Mouse (Mus musculus): ENCODE results near the gene Rnf43. TPM values are rescaled to one million over a fixed set of nuclear protein-coding genes. Genes with fewer than 3 reads are reported as not detected.

The Rnf43 gene
- polyA plus RNA-seq, 1 experiment from 2014 or later = 1.5 TPM

GRCm38 (mm10) chr11:87750521-87750920 is 88.0 kb downstream of the Rnf43 start:
- no peak overlapping the region for H3K4me2 ChIP-seq (replicated peaks)
- H3K4me3 ChIP-seq = no peak overlapping the region
- no peaks in the 10 kb centered on the region for H3K4me1 ChIP-seq
- H3K27me3 ChIP-seq = no peaks in the 10 kb centered on the region; the same call in 1 of the 2 replicates
- no peak overlapping the region for H3K9ac ChIP-seq (replicated peaks)
- no peak overlapping the region for H3K27ac ChIP-seq (replicated peaks)
- ATAC-seq (ENCODE audit: low FRiP score, low read depth) = no peak
- 69% methylated on average over 3 of the region's 3 CpGs for WGBS
- H3K9me3 ChIP-seq = no peaks in the 10 kb centered on the region
- peaks cover 3% of the 10 kb centered on the region; the same call in 1 of the 2 replicates for H3K36me3 ChIP-seq

GRCm38 (mm10) chr11:87751031-87751430 is 88.5 kb downstream of the Rnf43 start:
- Histone ChIP-seq H3K4me1 (no peaks in the 10 kb centered on the region), H3K27me3 (no peaks in the 10 kb centered on the region; the same call in 1 of the 2 replicates), H3K4me2 (replicated peaks) (no peak overlapping the region), H3K27ac (replicated peaks) (no peak overlapping the region), H3K36me3 (no peaks in the 10 kb centered on the region), H3K9me3 (no peaks in the 10 kb centered on the region), H3K4me3 (no peak overlapping the region), H3K9ac (replicated peaks) (no peak overlapping the region)
- no peak for ATAC-seq (ENCODE audit: low FRiP score, low read depth)
- WGBS = 75% methylated on average over 8 of the region's 8 CpGs

GRCm38 (mm10) chr11:87751491-87751966 is 89.0 kb downstream of the Rnf43 start:
- no peak for ATAC-seq (ENCODE audit: low FRiP score, low read depth)
- Histone ChIP-seq H3K9me3 (no peaks in the 10 kb centered on the region), H3K27ac (replicated peaks) (no peak overlapping the region), H3K27me3 (no peaks in the 10 kb centered on the region; the same call in 1 of the 2 replicates), H3K36me3 (no peaks in the 10 kb centered on the region), H3K4me3 (no peak overlapping the region), H3K9ac (replicated peaks) (no peak overlapping the region), H3K4me1 (no peaks in the 10 kb centered on the region), H3K4me2 (replicated peaks) (no peak overlapping the region)
- WGBS = 69% methylated on average over 4 of the region's 4 CpGs

- Histone ChIP-seq H3K9ac (replicated peaks) (no peak overlapping the region), H3K4me1 (no peaks in the 10 kb centered on the region), H3K9me3 (no peaks in the 10 kb centered on the region), H3K27ac (replicated peaks) (no peak overlapping the region), H3K4me3 (no peak overlapping the region), H3K36me3 (no peaks in the 10 kb centered on the region), H3K4me2 (replicated peaks) (no peak overlapping the region), H3K27me3 (no peaks in the 10 kb centered on the region; the same call in 1 of the 2 replicates)
- WGBS = 86% methylated on average over 1 of the region's 1 CpGs
- no peak for ATAC-seq (ENCODE audit: low FRiP score, low read depth)
Measured at GRCm38 (mm10) chr11:87752307-87752706, 89.8 kb downstream of the Rnf43 start.

GRCm38 (mm10) chr11:87753255-87753654 is 90.7 kb downstream of the Rnf43 start:
- Histone ChIP-seq H3K9me3 (no peaks in the 10 kb centered on the region), H3K4me2 (replicated peaks) (no peak overlapping the region), H3K9ac (replicated peaks) (no peak overlapping the region), H3K4me1 (no peaks in the 10 kb centered on the region), H3K27ac (replicated peaks) (no peak overlapping the region), H3K27me3 (no peaks in the 10 kb centered on the region; the same call in 1 of the 2 replicates), H3K4me3 (no peak overlapping the region), H3K36me3 (no peaks in the 10 kb centered on the region)
- no peak for ATAC-seq (ENCODE audit: low FRiP score, low read depth)
- WGBS = 93% methylated on average over 8 of the region's 8 CpGs

- no peaks in the 10 kb centered on the region for H3K4me1 ChIP-seq
- no peaks in the 10 kb centered on the region for H3K9me3 ChIP-seq
- H3K4me2 ChIP-seq (replicated peaks) = no peak overlapping the region
- H3K36me3 ChIP-seq = no peaks in the 10 kb centered on the region
- no peak overlapping the region for H3K9ac ChIP-seq (replicated peaks)
- no peak for ATAC-seq (ENCODE audit: low FRiP score, low read depth)
- H3K27ac ChIP-seq (replicated peaks) = no peak overlapping the region
- no peak overlapping the region for H3K4me3 ChIP-seq
- H3K27me3 ChIP-seq = no peaks in the 10 kb centered on the region; the same call in 1 of the 2 replicates
- WGBS = 82% methylated on average over 5 of the region's 5 CpGs
Measured at GRCm38 (mm10) chr11:87753891-87754501, 91.5 kb downstream of the Rnf43 start.

DNA sequence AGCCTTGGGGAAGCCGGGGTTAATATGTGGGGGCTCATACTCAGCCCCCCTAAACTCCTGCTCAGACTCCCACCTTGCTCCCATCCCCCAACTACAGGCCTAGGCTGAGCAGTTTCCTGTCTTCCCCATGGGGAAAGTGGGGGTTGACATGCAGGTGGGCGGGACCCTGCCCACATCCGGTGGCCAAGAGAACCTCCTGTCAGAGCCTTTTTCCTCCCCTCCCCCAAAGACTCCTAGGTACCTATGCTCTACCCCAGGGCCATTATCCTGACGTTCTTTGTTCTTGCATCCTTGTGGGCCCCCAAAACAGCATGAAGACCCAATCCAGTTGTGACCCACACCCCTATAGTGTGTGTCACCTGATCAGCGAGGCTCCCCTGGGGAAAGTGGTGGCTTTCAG is 92.1 kb downstream of the Rnf43 start:
- peaks cover 2% of the 10 kb centered on the region; the same call in 1 of the 2 replicates for H3K4me1 ChIP-seq
- H3K36me3 ChIP-seq = no peaks in the 10 kb centered on the region
- no peak overlapping the region for H3K4me3 ChIP-seq
- no peaks in the 10 kb centered on the region for H3K9me3 ChIP-seq
- H3K27me3 ChIP-seq = peaks cover 2% of the 10 kb centered on the region; the same call in 1 of the 2 replicates
- no peak for ATAC-seq (ENCODE audit: low FRiP score, low read depth)
- no peak overlapping the region for H3K9ac ChIP-seq (replicated peaks)
- WGBS = 67% methylated on average over 5 of the region's 5 CpGs
- no peak overlapping the region for H3K4me2 ChIP-seq (replicated peaks)
- H3K27ac ChIP-seq (replicated peaks) = no peak overlapping the region

- Histone ChIP-seq H3K4me3 (no peak overlapping the region), H3K4me2 (replicated peaks) (no peak overlapping the region), H3K9me3 (no peaks in the 10 kb centered on the region), H3K4me1 (peaks cover 11% of the 10 kb centered on the region), H3K36me3 (no peaks in the 10 kb centered on the region), H3K27me3 (peaks cover 8% of the 10 kb centered on the region), H3K9ac (replicated peaks) (no peak overlapping the region), H3K27ac (replicated peaks) (no peak overlapping the region)
- ATAC-seq (ENCODE audit: low FRiP score, low read depth) = no peak
- 76% methylated on average over 17 of the region's 17 CpGs for WGBS
Measured at GRCm38 (mm10) chr11:87755360-87756017, 93.0 kb downstream of the Rnf43 start.

GRCm38 (mm10) chr11:87756251-87756820 is 93.8 kb downstream of the Rnf43 start:
- Histone ChIP-seq H3K9me3 (no peaks in the 10 kb centered on the region), H3K36me3 (no peaks in the 10 kb centered on the region), H3K27ac (replicated peaks) (no peak overlapping the region), H3K4me3 (no peak overlapping the region), H3K9ac (replicated peaks) (no peak overlapping the region), H3K4me1 (peaks cover 14% of the 10 kb centered on the region), H3K27me3 (peaks cover 17% of the 10 kb centered on the region), H3K4me2 (replicated peaks) (no peak overlapping the region)
- WGBS = 85% methylated on average over 15 of the region's 15 CpGs
- ATAC-seq (ENCODE audit: low FRiP score, low read depth) = no peak

DNA sequence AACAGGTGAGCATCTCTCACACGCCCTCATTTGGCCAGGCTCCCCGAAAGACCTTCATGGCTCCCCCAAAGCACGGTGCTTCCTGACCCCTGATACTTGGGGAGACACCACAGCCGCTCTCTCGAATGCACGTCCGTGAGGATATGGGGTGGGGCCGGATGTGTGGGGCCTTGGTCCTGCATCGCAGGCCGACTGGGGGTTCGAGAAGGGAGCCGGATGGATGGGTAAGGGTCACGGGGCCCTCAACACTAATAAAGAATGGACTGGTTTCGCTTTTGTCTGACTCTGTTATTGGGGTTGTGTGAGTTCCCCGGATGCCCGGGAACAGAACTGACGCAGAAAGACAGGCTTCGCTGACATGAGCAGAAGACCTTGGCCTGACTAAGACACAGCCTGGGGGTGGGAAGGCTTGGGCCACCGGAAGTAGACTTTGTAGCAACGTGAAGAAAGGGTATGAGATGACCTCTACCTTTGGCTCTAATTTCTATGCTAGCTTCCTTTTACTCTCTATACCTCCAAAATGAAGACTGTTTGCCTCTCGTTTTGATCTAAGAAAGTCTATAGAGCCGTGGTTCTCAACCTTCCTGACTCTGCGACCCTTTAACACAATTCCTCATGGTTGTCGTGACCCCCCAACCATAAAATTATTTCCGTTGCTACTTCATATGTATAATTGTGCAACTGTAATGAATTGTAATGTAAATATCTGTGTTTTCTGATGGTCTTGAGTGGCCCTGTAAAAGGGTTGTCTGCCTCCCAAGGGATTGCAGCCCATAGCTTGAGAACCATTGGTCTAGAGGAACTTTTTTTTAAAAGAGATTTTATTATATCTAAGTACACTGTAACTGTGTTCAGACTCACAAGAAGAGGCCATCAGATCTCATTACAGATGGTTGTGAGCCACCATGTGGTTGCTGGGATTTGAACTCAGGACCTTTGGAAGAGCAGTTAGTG is 94.8 kb downstream of the Rnf43 start:
- H3K27me3 ChIP-seq = peaks cover 26% of the 10 kb centered on the region
- no peak overlapping the region for H3K9ac ChIP-seq (replicated peaks)
- H3K36me3 ChIP-seq = no peaks in the 10 kb centered on the region
- H3K4me2 ChIP-seq (replicated peaks) = no peak overlapping the region
- H3K9me3 ChIP-seq = no peaks in the 10 kb centered on the region
- no peak overlapping the region for H3K27ac ChIP-seq (replicated peaks)
- 89% methylated on average over 25 of the region's 25 CpGs for WGBS
- no peak for ATAC-seq (ENCODE audit: low FRiP score, low read depth)
- no peak overlapping the region for H3K4me3 ChIP-seq
- peaks cover 20% of the 10 kb centered on the region for H3K4me1 ChIP-seq

DNA sequence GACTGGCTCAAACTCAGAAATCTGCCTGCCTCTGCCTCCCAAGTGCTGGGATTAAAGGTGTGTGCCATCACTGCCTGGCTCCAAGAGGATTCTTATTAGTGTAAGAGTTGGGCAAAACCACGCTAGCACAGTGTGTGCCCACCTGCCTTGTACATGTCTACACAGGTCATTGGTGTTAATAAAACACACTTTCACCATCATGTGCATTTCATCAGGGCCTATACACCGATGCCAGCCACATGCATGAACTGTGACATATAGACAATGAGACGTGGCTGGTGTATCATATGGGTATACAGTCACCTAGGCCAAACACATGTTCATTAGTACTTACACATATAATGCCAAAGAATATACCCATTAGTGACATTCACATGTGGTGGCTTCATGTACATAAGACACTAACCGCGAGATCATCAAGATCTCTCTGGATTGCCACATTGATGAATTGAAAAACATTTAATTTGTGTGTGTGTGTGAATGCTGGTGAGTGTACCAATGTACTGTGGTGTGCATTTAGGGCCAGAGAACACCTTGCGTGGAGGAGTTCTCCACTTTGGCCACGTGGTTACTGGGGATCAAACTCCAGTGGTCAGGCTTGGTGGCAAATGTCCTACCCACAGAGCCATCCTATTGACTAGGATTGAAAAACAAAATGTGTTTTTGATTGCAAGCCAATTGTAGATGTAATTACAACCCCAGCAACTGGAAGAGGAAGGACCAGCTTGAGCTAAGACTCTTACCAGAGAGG is 95.8 kb downstream of the Rnf43 start:
- no peaks in the 10 kb centered on the region for H3K9me3 ChIP-seq
- no peak overlapping the region for H3K9ac ChIP-seq (replicated peaks)
- no peak for ATAC-seq (ENCODE audit: low FRiP score, low read depth)
- H3K4me3 ChIP-seq = no peak overlapping the region
- H3K4me2 ChIP-seq (replicated peaks) = no peak overlapping the region
- 80% methylated on average over 7 of the region's 7 CpGs for WGBS
- H3K27me3 ChIP-seq = peaks cover 37% of the 10 kb centered on the region
- H3K27ac ChIP-seq (replicated peaks) = no peak overlapping the region
- peaks cover 31% of the 10 kb centered on the region for H3K4me1 ChIP-seq
- H3K36me3 ChIP-seq = no peaks in the 10 kb centered on the region

Measured in midbrain, embryonic 12.5 days (tissue).